Mouse (Mus musculus) cerebellum, adult 2 months (tissue): ENCODE measurements around the gene Dpy19l1.

Experiments
- CTCF ChIP-seq: fragments of 200-500 bp; IDR thresholded peaks from 2 replicates; pipeline ENCODE4 v1.5.1; 2011; ENCODE audit warnings: low read depth, mild to moderate bottlenecking, control low read depth, low read length, moderate library complexity, borderline replicate concordance; ENCODE audit not compliant: insufficient read depth
- POLR2A ChIP-seq: fragments of 200-500 bp; IDR thresholded peaks from 2 replicates; pipeline ENCODE4 v1.6.1; 2011; ENCODE audit warnings: low read length, control low read depth, borderline replicate concordance; ENCODE audit not compliant: insufficient read depth

- TF ChIP-seq POLR2A (no peak), CTCF (no peak)
These were observed 352 bp downstream of the Dpy19l1 start for GRCm38 (mm10) chr9:24502571-24503004.
